Mouse (Mus musculus) thymus, adult 2 months (tissue): ENCODE results near the gene Pde4d. TPM values are rescaled to one million over a fixed set of nuclear protein-coding genes. Genes with fewer than 3 reads are reported as not detected.
A peak's percentile ranks its signal among the peaks of the same experiment; 100 is the strongest.

ENCODE experiments used
- DNase-seq: peaks from one replicate; pipeline ENCODE4 v3.0.0; 2021
- H3K27ac ChIP-seq: fragments of 200-500 bp; 2 replicates; pipeline ENCODE4 v1.5.1; 2012; ENCODE audit warnings: low read length, control low read depth; ENCODE audit not compliant: control insufficient read depth, insufficient read depth
- H3K27me3 ChIP-seq: fragments of 200-500 bp; 2 replicates; pipeline ENCODE4 v1.6.1; 2012; ENCODE audit warnings: mild to moderate bottlenecking, low read length, moderate library complexity, mixed read lengths; ENCODE audit not compliant: control insufficient read depth, insufficient read depth
- H3K36me3 ChIP-seq: fragments of 200-500 bp; 2 replicates; pipeline ENCODE4 v1.6.1; 2012; ENCODE audit warnings: mild to moderate bottlenecking, low read length, moderate library complexity; ENCODE audit not compliant: control insufficient read depth, insufficient read depth
- H3K4me1 ChIP-seq: fragments of 200-500 bp; replicated peaks from 2 replicates; pipeline ENCODE4 v1.6.1; 2012; ENCODE audit warnings: low read length; ENCODE audit not compliant: control insufficient read depth, insufficient read depth
- H3K4me3 ChIP-seq: fragments of 200-500 bp; 2 replicates; pipeline ENCODE4 v1.5.1; 2012; ENCODE audit warnings: mild to moderate bottlenecking, low read length, control low read depth, moderate library complexity; ENCODE audit not compliant: control insufficient read depth, insufficient read depth
- CTCF ChIP-seq: fragments of 200-500 bp; IDR thresholded peaks from 2 replicates; pipeline ENCODE4 v1.5.1; 2012; ENCODE audit warnings: mild to moderate bottlenecking, control low read depth, low read length, moderate library complexity, borderline replicate concordance; ENCODE audit not compliant: control insufficient read depth, poor library complexity, insufficient read depth; ENCODE audit errors: extremely low read depth
- POLR2A ChIP-seq: fragments of 200-500 bp; IDR thresholded peaks from 2 replicates; pipeline ENCODE4 v1.6.1; 2012; ENCODE audit warnings: mild to moderate bottlenecking, low read length, control low read depth, moderate library complexity; ENCODE audit not compliant: control insufficient read depth, poor library complexity, insufficient read depth; ENCODE audit errors: extremely low read depth
- WGBS: fragments of 180-500 bp; shearing (Covaris S2); methylation state at CpG from one replicate; pipeline ENCODE4 v1.1.7; 2018; 5-methylcytosine and 5-hydroxymethylcytosine counted together
- polyA plus RNA-seq: library from polyadenylated mRNA; depleted of rRNA; stranded (reverse); fragments of >200 nt; gene quantifications from 2 replicates; pipeline ENCODE4 v1.2.3, GENCODE M21; 2012

The Pde4d gene
- polyA plus RNA-seq, 1 experiment, result 35.2 TPM

DNA sequence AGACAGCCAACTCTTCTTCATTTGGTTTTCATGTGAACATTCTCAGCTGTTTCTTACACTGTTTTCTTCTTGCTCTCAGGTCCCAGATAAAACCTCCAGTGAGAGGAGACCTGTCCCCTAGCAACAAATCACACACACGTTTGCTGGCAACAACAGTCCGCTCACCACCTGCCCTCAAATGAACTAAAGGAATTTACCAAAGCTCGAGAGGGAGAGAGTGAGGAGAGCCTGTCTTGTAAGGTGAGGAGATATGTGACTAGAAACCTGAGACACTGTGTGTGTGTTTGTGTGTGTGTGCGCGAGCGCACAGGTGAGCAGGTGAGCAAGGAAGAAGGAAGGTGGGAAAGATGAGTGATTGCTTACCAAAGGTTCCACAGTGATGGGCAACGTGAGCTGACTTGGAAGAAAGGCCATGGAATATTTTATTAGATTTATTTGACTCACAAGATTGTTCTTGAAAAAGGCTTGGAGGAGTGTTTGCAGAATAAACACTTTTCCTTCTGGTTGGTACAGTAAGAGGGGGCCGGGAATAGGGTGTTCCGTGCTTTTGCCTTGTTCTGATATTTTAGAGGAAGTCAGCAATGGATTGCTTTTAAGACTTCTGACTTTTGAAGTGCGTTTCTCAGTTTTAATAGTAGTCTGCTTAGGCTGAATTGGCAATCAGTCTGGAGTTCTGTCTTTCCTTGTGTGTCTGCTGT lies 204.4 kb downstream of the Pde4d start:
- Histone ChIP-seq H3K4me3 (no peak overlapping the region), H3K27me3 (no peaks in the 10 kb centered on the region), H3K36me3 (no peaks in the 10 kb centered on the region), H3K4me1 (no peaks in the 10 kb centered on the region), H3K27ac (no peak overlapping the region)
- WGBS, result 91% methylated on average over 10 of the region's 10 CpGs
- TF ChIP-seq POLR2A (no peak), CTCF (no peak)
- DNase-seq, result no peak

DNA sequence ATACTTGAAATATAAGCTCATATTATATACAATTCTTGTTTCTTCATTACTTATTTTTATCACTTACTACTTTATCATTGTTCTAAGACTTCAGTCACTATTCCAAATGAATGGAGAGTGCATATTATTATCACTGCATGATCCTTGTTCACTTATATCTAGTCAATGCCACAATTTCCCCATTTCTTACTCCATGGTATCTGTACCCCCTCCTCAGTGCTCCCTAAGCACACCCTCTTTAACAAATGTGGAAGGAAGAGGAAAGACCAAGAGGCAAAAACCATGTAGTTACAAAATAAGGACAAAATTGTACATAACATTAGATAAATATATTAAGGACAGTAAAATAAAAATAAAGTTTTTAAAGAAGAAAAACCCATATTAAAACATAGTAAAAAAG lies 216.8 kb downstream of the Pde4d start:
- Histone ChIP-seq H3K36me3 (no peaks in the 10 kb centered on the region), H3K4me3 (no peak overlapping the region), H3K27ac (no peak overlapping the region), H3K27me3 (no peaks in the 10 kb centered on the region), H3K4me1 (no peaks in the 10 kb centered on the region)
- no peak for DNase-seq
- TF ChIP-seq POLR2A (no peak), CTCF (no peak)

DNA sequence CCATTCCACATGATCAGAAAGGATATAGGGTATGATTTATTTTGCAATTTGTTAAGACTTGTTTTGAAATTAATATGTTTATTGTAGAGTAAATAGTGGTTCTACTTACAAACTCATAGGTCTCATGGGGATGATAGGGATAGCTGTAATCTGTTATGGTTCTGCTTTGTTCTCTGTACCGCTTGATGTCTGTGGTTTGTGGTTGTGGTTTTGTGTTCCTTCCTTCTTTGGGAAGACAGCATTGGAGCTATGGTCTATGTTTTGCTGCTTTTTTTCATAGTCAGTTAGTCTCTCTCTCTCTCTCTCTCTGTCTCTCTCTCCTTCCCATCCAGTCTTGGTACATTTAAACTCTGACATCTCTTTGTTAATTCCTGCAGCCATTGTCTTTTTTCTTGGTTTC lies 217.3 kb downstream of the Pde4d start:
- Histone ChIP-seq H3K4me3 (no peak overlapping the region), H3K36me3 (no peaks in the 10 kb centered on the region), H3K4me1 (no peaks in the 10 kb centered on the region), H3K27ac (no peak overlapping the region), H3K27me3 (no peaks in the 10 kb centered on the region)
- WGBS, result 3% methylated on average over 1 of the region's 1 CpGs
- TF ChIP-seq POLR2A, result no peak
- no peak for TF ChIP-seq CTCF
- DNase-seq, result peak; percentile 11

DNA sequence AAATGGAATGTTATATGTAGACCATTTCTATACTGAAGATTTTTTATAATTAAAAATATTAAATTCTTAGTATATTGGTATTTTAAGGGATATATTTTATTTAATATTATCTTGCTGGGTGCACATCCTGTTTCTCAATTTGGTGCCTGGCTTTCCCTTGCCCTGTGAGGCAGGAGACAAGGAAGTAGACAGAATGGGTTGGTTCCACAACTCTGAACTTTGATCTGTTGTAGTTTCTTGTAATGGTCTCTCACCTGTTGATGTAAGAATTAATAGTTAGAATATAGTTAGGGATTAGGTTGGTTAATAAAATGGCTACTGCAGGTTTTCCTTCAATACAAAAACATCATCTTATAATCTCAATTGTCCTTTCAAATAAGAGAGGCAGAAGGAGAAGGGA lies 227.3 kb downstream of the Pde4d start:
- Histone ChIP-seq H3K36me3 (no peaks in the 10 kb centered on the region), H3K27me3 (no peaks in the 10 kb centered on the region), H3K27ac (no peak overlapping the region), H3K4me3 (no peak overlapping the region), H3K4me1 (no peaks in the 10 kb centered on the region)
- TF ChIP-seq POLR2A (no peak), CTCF (no peak)
- DNase-seq, result no peak

DNA sequence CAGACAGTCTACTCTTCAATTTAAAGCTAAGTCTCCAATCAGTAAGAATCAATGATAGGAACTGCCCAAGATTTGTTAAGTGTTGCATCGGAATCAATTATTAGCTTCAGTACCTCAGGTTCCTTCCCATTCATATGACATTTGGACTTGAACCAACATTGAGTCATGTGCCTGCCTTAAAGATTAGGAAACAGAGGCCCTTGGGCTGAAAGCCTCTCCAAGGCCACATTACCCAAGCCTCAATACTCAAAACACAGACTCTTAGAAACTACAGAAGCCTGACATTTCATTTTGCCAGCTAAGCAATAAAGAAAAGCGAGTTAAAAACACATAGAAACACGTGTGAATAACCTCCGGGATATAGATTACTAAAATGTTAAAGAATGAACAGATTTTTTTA lies 233.3 kb downstream of the Pde4d start:
- TF ChIP-seq POLR2A, result no peak
- TF ChIP-seq CTCF, result no peak
- Histone ChIP-seq H3K27me3 (no peaks in the 10 kb centered on the region), H3K36me3 (no peaks in the 10 kb centered on the region), H3K4me3 (no peak overlapping the region), H3K4me1 (no peaks in the 10 kb centered on the region), H3K27ac (no peak overlapping the region)
- no peak for DNase-seq
- WGBS, result 96% methylated on average over 4 of the region's 4 CpGs

DNA sequence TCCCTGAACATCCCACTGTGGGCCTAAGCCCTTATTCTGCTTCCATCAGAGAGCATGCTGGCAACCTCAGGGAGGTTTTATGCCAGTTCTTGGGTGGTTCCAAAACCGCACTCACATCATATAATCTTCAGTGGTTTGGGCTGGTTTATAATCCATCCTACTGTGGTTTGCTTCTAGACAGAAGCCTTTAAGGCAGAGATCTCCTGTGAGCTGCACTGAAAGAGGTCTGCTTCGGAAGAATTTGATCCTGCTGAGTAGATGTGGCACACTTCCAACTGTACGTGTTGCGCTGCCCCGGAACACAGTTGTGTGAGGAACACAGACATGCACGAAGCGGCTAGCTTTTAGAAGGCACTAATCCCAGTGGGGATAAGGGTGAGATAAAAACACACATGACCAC lies 236.1 kb downstream of the Pde4d start:
- Histone ChIP-seq H3K4me1 (no peaks in the 10 kb centered on the region), H3K27me3 (no peaks in the 10 kb centered on the region), H3K27ac (no peak overlapping the region), H3K36me3 (no peaks in the 10 kb centered on the region), H3K4me3 (no peak overlapping the region)
- TF ChIP-seq CTCF (no peak), POLR2A (no peak)
- 81% methylated on average over 7 of the region's 7 CpGs for WGBS
- DNase-seq, result no peak

DNA sequence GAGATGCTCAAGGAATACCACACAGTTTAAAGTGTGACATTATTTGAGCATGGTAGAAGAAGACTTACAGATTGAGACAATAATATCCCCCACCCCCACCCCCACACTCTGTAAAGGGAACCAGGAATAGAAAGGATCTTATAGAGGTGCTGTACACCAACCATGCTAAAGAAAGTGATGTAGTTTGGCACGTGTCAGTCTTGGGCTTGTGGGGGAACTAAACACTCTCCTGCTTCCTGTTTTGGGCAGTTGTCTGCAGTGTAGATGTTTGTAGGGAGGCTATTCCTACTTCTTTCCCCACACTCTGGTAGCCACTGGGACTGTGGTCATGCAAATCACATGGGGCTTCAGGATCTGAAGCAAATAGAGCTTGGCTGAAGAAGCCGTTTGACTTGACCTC lies 236.5 kb downstream of the Pde4d start:
- no peaks in the 10 kb centered on the region for H3K36me3 ChIP-seq
- H3K27ac ChIP-seq, result no peak overlapping the region
- no peaks in the 10 kb centered on the region for H3K27me3 ChIP-seq
- H3K4me1 ChIP-seq, result no peaks in the 10 kb centered on the region
- TF ChIP-seq CTCF (no peak), POLR2A (no peak)
- no peak for DNase-seq
- 51% methylated on average over 2 of the region's 2 CpGs for WGBS
- no peak overlapping the region for H3K4me3 ChIP-seq
